Mouse (Mus musculus) brain, embryonic 18.5 days (tissue): ENCODE data around the gene Pik3c2a.
"Not testable (repeated sequence)": the region's sequence is repeated elsewhere in the genome, so short reads cannot be mapped to it uniquely, and the experiment has no call there.

Source experiments
- DNase-seq: peaks from one replicate; pipeline ENCODE4 v3.0.0-alpha.2; 2012; ENCODE audit warnings: low read depth, low spot score

Gene Pik3c2a

GRCm38 (mm10) chr7:116392329-116392728 lies 50.9 kb downstream of the Pik3c2a start:
- DNase-seq, result no peak

- DNase-seq, result not testable (repeated sequence)
Measured at GRCm38 (mm10) chr7:116387389-116387788, 55.9 kb downstream of the Pik3c2a start.

- not testable (repeated sequence) for DNase-seq
Measured at GRCm38 (mm10) chr7:116379181-116379580, 64.1 kb downstream of the Pik3c2a start.

- no peak for DNase-seq
Measured at GRCm38 (mm10) chr7:116374284-116374683, 69.0 kb downstream of the Pik3c2a start.

GRCm38 (mm10) chr7:116336226-116336625 lies 107.0 kb downstream of the Pik3c2a start:
- DNase-seq, result no peak

- no peak for DNase-seq
Measured at GRCm38 (mm10) chr7:116335133-116335532, 108.1 kb downstream of the Pik3c2a start.

- no peak for DNase-seq
Measured at GRCm38 (mm10) chr7:116334669-116335038, 108.6 kb downstream of the Pik3c2a start.

- peak; percentile 90 for DNase-seq
Measured at GRCm38 (mm10) chr7:116333713-116334668, 109.3 kb downstream of the Pik3c2a start, which contains the start of gene Rps13. Gene Rps13 (minus strand): TSS chr7:116334195.

GRCm38 (mm10) chr7:116331246-116331645 lies 112.0 kb downstream of the Pik3c2a start:
- no peak for DNase-seq

- DNase-seq, result no peak
Measured at GRCm38 (mm10) chr7:116329858-116330257, 113.4 kb downstream of the Pik3c2a start.

- no peak for DNase-seq
Measured at GRCm38 (mm10) chr7:116328777-116329176, 114.5 kb downstream of the Pik3c2a start.

- no peak for DNase-seq
Measured at GRCm38 (mm10) chr7:116327901-116328300, 115.3 kb downstream of the Pik3c2a start.

- no peak for DNase-seq
Measured at GRCm38 (mm10) chr7:116323331-116323964, 119.8 kb downstream of the Pik3c2a start.

- DNase-seq, result no peak
Measured at GRCm38 (mm10) chr7:116309456-116309855, 133.8 kb downstream of the Pik3c2a start.

GRCm38 (mm10) chr7:116308632-116308991 lies 134.6 kb downstream of the Pik3c2a start:
- DNase-seq, result no peak

GRCm38 (mm10) chr7:116307871-116308631 lies 135.2 kb downstream of the Pik3c2a start, which contains the start of gene Plekha7:
Gene Plekha7 (minus strand): TSS chr7:116308376.
- no peak for DNase-seq

GRCm38 (mm10) chr7:116307099-116307870 lies 136.0 kb downstream of the Pik3c2a start:
- DNase-seq, result no peak

- DNase-seq, result no peak
Measured at GRCm38 (mm10) chr7:116306601-116307000, 136.6 kb downstream of the Pik3c2a start.

- no peak for DNase-seq
Measured at GRCm38 (mm10) chr7:116301661-116302311, 141.5 kb downstream of the Pik3c2a start.

- no peak for DNase-seq
Measured at GRCm38 (mm10) chr7:116301144-116301543, 142.1 kb downstream of the Pik3c2a start.

- no peak for DNase-seq
Measured at GRCm38 (mm10) chr7:116298851-116299250, 144.4 kb downstream of the Pik3c2a start.
